Mouse (Mus musculus) c-Kit-positive CD71-positive TER-119-positive erythroid progenitor cells, embryonic 14.5 days (primary cell): ENCODE results near the gene Prl8a1.

Source experiments
- DNase-seq: peaks from one replicate; pipeline ENCODE4 v3.0.0-alpha.2; 2013; ENCODE audit warnings: low spot score

Gene Prl8a1

DNA sequence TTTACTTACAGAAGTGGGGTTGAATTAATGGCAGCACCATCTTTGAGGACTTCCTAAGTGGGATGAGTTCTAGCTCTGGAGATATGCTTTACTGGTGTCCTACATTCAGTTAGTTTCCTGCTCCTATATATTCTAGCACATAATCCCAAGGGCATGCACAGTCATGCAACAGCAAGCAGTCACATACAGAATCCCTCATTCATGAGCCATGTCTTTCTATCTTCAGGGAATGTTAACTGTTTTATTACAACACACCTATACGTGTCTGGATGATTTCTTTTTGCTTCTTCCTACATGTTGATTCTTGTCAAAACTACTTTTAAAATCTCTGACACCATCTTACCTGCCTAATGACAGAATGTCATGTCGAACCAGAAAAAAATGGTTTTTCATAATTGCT is at the start of gene Prl8a1:
Gene Prl8a1, minus strand, starts transcription at position 101 of the 400 bp plus-strand sequence.
- no peak for DNase-seq

DNA sequence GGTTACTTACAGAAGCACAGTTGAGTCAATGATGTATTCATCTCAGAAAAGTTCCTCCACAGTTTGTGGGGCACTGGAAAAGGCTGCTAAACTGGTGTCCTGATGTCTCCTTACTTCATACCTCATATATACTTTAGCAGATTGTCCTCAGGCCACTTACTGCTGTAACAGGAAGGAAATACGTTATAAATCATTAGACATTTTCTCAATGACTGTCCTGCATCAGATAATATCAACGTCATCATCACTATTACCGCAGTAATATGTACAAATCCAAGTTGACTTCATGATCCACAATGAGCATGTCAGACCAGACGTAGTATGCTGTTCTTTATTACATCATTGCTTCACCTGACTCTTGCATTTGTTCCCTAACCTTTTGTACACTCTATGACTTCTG is 28.5 kb upstream of the Prl8a1 start, which contains the start of gene Prl7b1:
Gene Prl7b1, minus strand, starts transcription at position 101 of the 400 bp plus-strand sequence.
- no peak for DNase-seq

DNA sequence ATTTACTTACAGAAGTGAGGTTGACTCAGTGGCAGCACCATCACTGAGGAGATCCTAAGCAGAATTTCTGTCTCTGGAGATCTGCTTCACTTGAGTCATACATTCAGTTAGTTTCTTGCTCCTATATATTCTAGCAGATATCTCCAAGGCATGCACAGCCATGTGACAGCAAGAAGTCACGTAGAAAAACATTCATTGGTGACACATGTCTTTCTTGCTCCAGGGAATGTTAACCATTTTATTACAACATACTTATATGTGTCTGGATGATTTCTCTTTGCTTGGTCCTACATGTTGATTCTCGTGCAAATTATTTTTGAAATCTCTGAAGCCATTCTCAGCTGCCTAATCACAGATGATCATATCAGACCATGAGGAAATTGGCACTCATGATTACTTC is 17.5 kb downstream of the Prl8a1 start, which contains the start of gene Prl8a9:
Gene Prl8a9, minus strand, starts transcription at position 101 of the 400 bp plus-strand sequence.
- DNase-seq, result no peak

DNA sequence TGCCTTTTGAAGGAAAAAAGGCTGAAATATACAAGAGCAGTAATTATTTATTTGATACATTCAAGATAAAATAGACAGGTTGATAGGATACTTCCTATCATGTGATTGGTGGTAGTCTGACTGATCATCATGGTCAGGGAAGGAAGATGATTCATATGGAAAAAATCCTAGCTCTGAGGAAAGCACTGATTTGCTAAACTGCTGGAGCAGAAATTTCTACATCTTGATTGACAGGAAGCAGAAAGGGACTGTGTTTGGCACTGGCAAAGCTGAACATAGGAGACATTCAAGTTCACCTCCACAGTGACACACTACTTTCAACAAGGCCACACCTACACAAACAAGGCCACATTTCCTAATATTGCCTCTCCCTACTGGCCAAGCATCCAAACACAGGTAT is 28.6 kb downstream of the Prl8a1 start:
- no peak for DNase-seq
